ENCODE assay signal across 12 mouse cellular contexts in genomic region chr9:75630823-75631454, GRCm38 (mm10). TPM values are rescaled to one million over a fixed set of nuclear protein-coding genes. Genes with fewer than 3 reads are reported as not detected.
DNase-seq lines count a peak whose midpoint lies in the region; ATAC-seq and TF ChIP-seq lines count a peak whose summit lies in the region.
"Had no signal": no experiment of that assay in that cellular context is flagged by ENCODE, and none has a peak within 500 bp of the region (broad histone marks: within the 10 kb centered on the region; RNA-seq: fewer than 3 reads in every experiment).

No protein-coding gene starts in this region.

- no peaks in the 10 kb centered on the region for H3K27me3 ChIP-seq in lung, embryonic 14.5 days (ENCODE audit: insufficient read depth, low read length)
- H3K27me3 ChIP-seq in small intestine, adult 2 months (ENCODE audit: control insufficient read depth, insufficient read depth, low read length): no peaks in the 10 kb centered on the region
- peaks cover 14% of the 10 kb centered on the region for H3K27me3 ChIP-seq in liver, embryonic 12.5 days (replicated peaks)
- H3K27me3 ChIP-seq in midbrain, embryonic 11.5 days (ENCODE audit: control insufficient read depth, insufficient read depth, low read length): no peaks in the 10 kb centered on the region
- H3K27me3 ChIP-seq: limb, embryonic 15.5 days had no signal

- 58% methylated on average over 8 of the region's 8 CpGs for WGBS in lung, embryonic 14.5 days
- 53% methylated on average over 8 of the region's 8 CpGs for WGBS in small intestine, adult 2 months
- 55% methylated on average over 8 of the region's 8 CpGs for WGBS in liver, embryonic 12.5 days (ENCODE audit: insufficient replicate concordance)
- WGBS in midbrain, embryonic 11.5 days: 91% methylated on average over 8 of the region's 8 CpGs

- no peaks in the 10 kb centered on the region for H3K36me3 ChIP-seq in lung, embryonic 14.5 days (ENCODE audit: insufficient read depth)
- H3K36me3 ChIP-seq in small intestine, adult 2 months (ENCODE audit: control insufficient read depth, insufficient read depth, low read length): no peaks in the 10 kb centered on the region
- no peaks in the 10 kb centered on the region for H3K36me3 ChIP-seq in liver, embryonic 12.5 days
- H3K36me3 ChIP-seq in midbrain, embryonic 11.5 days (ENCODE audit: control insufficient read depth, insufficient read depth, low read length): no peaks in the 10 kb centered on the region
- H3K36me3 ChIP-seq: G1E; limb, embryonic 15.5 days had no signal

- no peak overlapping the region for H3K9ac ChIP-seq in lung, embryonic 14.5 days
- H3K9ac ChIP-seq in liver, embryonic 12.5 days: no peak overlapping the region
- H3K9ac ChIP-seq in midbrain, embryonic 11.5 days (ENCODE audit: low read length): no peak overlapping the region
- H3K9ac ChIP-seq: limb, embryonic 15.5 days had no signal

- peak; percentile 28 for DNase-seq in lung, embryonic 14.5 days
- DNase-seq in lung, postnatal 14 days: no peak
- peak; percentile 55 for DNase-seq in induced T-regulatory cell, adult 2 months (ENCODE audit: low read depth)
- no peak for DNase-seq in thymus, postnatal 25 days
- DNase-seq in midbrain, embryonic 11.5 days (ENCODE audit: low spot score, missing footprints): no peak
- DNase-seq: kidney, adult 11 months had no signal

- TF ChIP-seq POLR2A in small intestine, adult 2 months (IDR thresholded peaks at IDR 0.05; ENCODE audit: low read depth, low read length): no peak

- H3K27ac ChIP-seq in lung, embryonic 14.5 days (ENCODE audit: low read depth): no peak overlapping the region
- peak overlapping the region; percentile 57 for H3K27ac ChIP-seq in small intestine, adult 2 months (ENCODE audit: insufficient read depth, low read depth, low read length)
- H3K27ac ChIP-seq in liver, embryonic 12.5 days: no peak overlapping the region
- no peak overlapping the region for H3K27ac ChIP-seq in midbrain, embryonic 11.5 days (ENCODE audit: low read depth, low read length)
- H3K27ac ChIP-seq: limb, embryonic 15.5 days had no signal

- TF ChIP-seq CTCF in lung, embryonic 14.5 days (IDR thresholded peaks at IDR 0.05; ENCODE audit: low read depth): no peak
- no peak for TF ChIP-seq CTCF in small intestine, adult 2 months (IDR thresholded peaks at IDR 0.05; ENCODE audit: extremely low read depth, insufficient read length, insufficient replicate concordance, low read depth, low read length)

- H3K9me3 ChIP-seq in lung, embryonic 14.5 days (ENCODE audit: low read depth, low read length): no peaks in the 10 kb centered on the region
- H3K9me3 ChIP-seq in liver, embryonic 12.5 days (replicated peaks): no peaks in the 10 kb centered on the region
- H3K9me3 ChIP-seq in midbrain, embryonic 11.5 days (ENCODE audit: control insufficient read depth, low read length): no peaks in the 10 kb centered on the region
- H3K9me3 ChIP-seq: G1E; limb, embryonic 15.5 days had no signal

- no peak for ATAC-seq in lung, embryonic 14.5 days (ENCODE audit: insufficient read depth)
- ATAC-seq in activated CD4-positive, CD25-positive, alpha-beta regulatory T cell, adult 4 months: peak; percentile 59
- no peak for ATAC-seq in liver, embryonic 12.5 days
- no peak for ATAC-seq in midbrain, embryonic 11.5 days (ENCODE audit: low FRiP score)

- H3K4me1 ChIP-seq in lung, embryonic 14.5 days (ENCODE audit: insufficient read depth): no peaks in the 10 kb centered on the region
- H3K4me1 ChIP-seq in small intestine, adult 2 months (ENCODE audit: control insufficient read depth, insufficient read depth, insufficient read length, low read length): peaks cover 12% of the 10 kb centered on the region
- H3K4me1 ChIP-seq in liver, embryonic 12.5 days: no peaks in the 10 kb centered on the region; the same call in 1 of the 2 replicates
- H3K4me1 ChIP-seq in midbrain, embryonic 11.5 days (ENCODE audit: control insufficient read depth, insufficient read depth, low read length): peaks cover 2% of the 10 kb centered on the region; the same call in 1 of the 2 replicates

- no peak overlapping the region for H3K4me3 ChIP-seq in lung, embryonic 14.5 days (ENCODE audit: low read depth, low read length)
- H3K4me3 ChIP-seq in small intestine, adult 2 months (ENCODE audit: low read depth, low read length): no peak overlapping the region
- no peak overlapping the region for H3K4me3 ChIP-seq in liver, embryonic 12.5 days
- no peak overlapping the region for H3K4me3 ChIP-seq in midbrain, embryonic 11.5 days (ENCODE audit: low read depth, low read length)
- H3K4me3 ChIP-seq: erythroblast, embryonic 14.5 days; limb, embryonic 15.5 days had no signal

- no peak overlapping the region for H3K4me2 ChIP-seq in lung, embryonic 14.5 days
- no peak overlapping the region for H3K4me2 ChIP-seq in liver, embryonic 12.5 days
- H3K4me2 ChIP-seq in midbrain, embryonic 11.5 days: no peak overlapping the region
- H3K4me2 ChIP-seq: limb, embryonic 15.5 days had no signal

RNA-seq across cellular contexts. Expression of gene Lysmd2, which starts 5.4 kb away (rescaled TPM):
- polyA plus RNA-seq in lung, embryonic 14.5 days (2014; fragmentation: Nextera tagmentation; extraction: Ambion mirVana): 29.8 and 30.0 TPM in 2 replicates
- 1 to 10 TPM; 3.8 to 5.4 TPM for polyA plus RNA-seq in activated CD4-positive, CD25-positive, alpha-beta regulatory T cell, adult 4 months (2017; shearing (Covaris generic))
- 8.8 and 13.7 TPM in 2 replicates for polyA plus RNA-seq in small intestine, adult 2 months (2012; rRNA removed)
- 6.0 and 6.4 TPM in 2 replicates for polyA plus RNA-seq in liver, embryonic 12.5 days (2016; fragmentation: Nextera tagmentation; extraction: Ambion mirVana)
- 12.1 and 14.8 TPM in 2 replicates for polyA plus RNA-seq in midbrain, embryonic 11.5 days (2014; fragmentation: Nextera tagmentation; extraction: Ambion mirVana)
- polyA plus RNA-seq: erythroblast, embryonic 14.5 days; G1E had no signal

RNA-seq across cellular contexts. Expression of gene Tmod2, which starts 19.8 kb away (rescaled TPM):
- 8.0 and 9.5 TPM in 2 replicates for polyA plus RNA-seq in lung, embryonic 14.5 days (2014; fragmentation: Nextera tagmentation; extraction: Ambion mirVana)
- polyA plus RNA-seq in activated CD4-positive, CD25-positive, alpha-beta regulatory T cell, adult 4 months (2017; shearing (Covaris generic)): not detected
- polyA plus RNA-seq in small intestine, adult 2 months (2012; rRNA removed): 0.15 and 0.42 TPM in 2 replicates
- 0.69 and 1.0 TPM in 2 replicates for polyA plus RNA-seq in liver, embryonic 12.5 days (2016; fragmentation: Nextera tagmentation; extraction: Ambion mirVana)
- polyA plus RNA-seq in midbrain, embryonic 11.5 days (2014; fragmentation: Nextera tagmentation; extraction: Ambion mirVana): 63.2 and 70.7 TPM in 2 replicates
- polyA plus RNA-seq: erythroblast, embryonic 14.5 days; G1E had no signal

RNA-seq across cellular contexts. Expression of gene Scg3, which starts 52.9 kb away (rescaled TPM):
- polyA plus RNA-seq in lung, embryonic 14.5 days (2014; fragmentation: Nextera tagmentation; extraction: Ambion mirVana): 0.39 and 0.53 TPM in 2 replicates
- polyA plus RNA-seq in activated CD4-positive, CD25-positive, alpha-beta regulatory T cell, adult 4 months (2017; shearing (Covaris generic)): not detected
- polyA plus RNA-seq in small intestine, adult 2 months (2012; rRNA removed): 1.9 and 6.0 TPM in 2 replicates
- polyA plus RNA-seq in liver, embryonic 12.5 days (2016; fragmentation: Nextera tagmentation; extraction: Ambion mirVana): 0.30 TPM in 1 of 2 replicates, not detected in the other
- polyA plus RNA-seq in midbrain, embryonic 11.5 days (2014; fragmentation: Nextera tagmentation; extraction: Ambion mirVana): 63.1 and 73.8 TPM in 2 replicates
- polyA plus RNA-seq: erythroblast, embryonic 14.5 days; G1E had no signal

Comparison
In these comparisons a context has a peak if more than half of its experiments do, and no peak if none do; other contexts are left out.
1. DNase-seq: peak in lung, embryonic 14.5 days (single experiment) and induced T-regulatory cell, adult 2 months (single experiment); none in lung, postnatal 14 days (single experiment), thymus, postnatal 25 days (single experiment) and midbrain, embryonic 11.5 days (single experiment).